Mouse (Mus musculus) hindbrain, embryonic 11.5 days (tissue): ENCODE measurements around the gene Clrn2. TPM values are rescaled to one million over a fixed set of nuclear protein-coding genes. Genes with fewer than 3 reads are reported as not detected.

Experiments used
- ATAC-seq: fragments of 200-750 bp; cut with Nextera tagmentation; 2 replicates; pipeline ENCODE4 v1.8.0; 2017; ENCODE audit warnings: mild to moderate bottlenecking, moderate TSS enrichment, moderate library complexity; ENCODE audit not compliant: low FRiP score
- DNase-seq: peaks from one replicate; pipeline ENCODE4 v3.0.0-alpha.2; 2015; ENCODE audit warnings: low spot score
- H3K27ac ChIP-seq: fragments of 300-500 bp; sonication (generic); 2 replicates; pipeline ENCODE4 v1.5.1; 2014; ENCODE audit warnings: mild to moderate bottlenecking, low read depth, low read length
- H3K27me3 ChIP-seq: fragments of 300-500 bp; sonication (generic); 2 replicates; pipeline ENCODE4 v1.6.1; 2014; ENCODE audit warnings: mild to moderate bottlenecking, low read length, moderate library complexity, mixed read lengths; ENCODE audit not compliant: control insufficient read depth, insufficient read depth
- H3K36me3 ChIP-seq: fragments of 300-500 bp; sonication (generic); 2 replicates; pipeline ENCODE4 v1.6.1; 2014; ENCODE audit warnings: mild to moderate bottlenecking, low read length, moderate library complexity, mixed read lengths; ENCODE audit not compliant: control insufficient read depth, insufficient read depth
- H3K4me1 ChIP-seq: fragments of 300-500 bp; sonication (generic); replicated peaks from 2 replicates; pipeline ENCODE4 v1.6.1; 2014; ENCODE audit warnings: low read length, mixed read lengths; ENCODE audit not compliant: control insufficient read depth, insufficient read depth
- H3K4me2 ChIP-seq: fragments of 300-500 bp; sonication (generic); replicated peaks from 2 replicates; pipeline ENCODE4 v1.6.1; 2014; ENCODE audit warnings: mild to moderate bottlenecking, low read depth, low read length
- H3K4me3 ChIP-seq: fragments of 300-500 bp; sonication (generic); 2 replicates; pipeline ENCODE4 v1.5.1; 2014; ENCODE audit warnings: low read depth, low read length
- H3K9ac ChIP-seq: fragments of 300-500 bp; sonication (generic); 2 replicates; pipeline ENCODE4 v1.6.1; 2014; ENCODE audit warnings: low read depth, low read length
- H3K9me3 ChIP-seq: fragments of 300-500 bp; sonication (generic); 2 replicates; pipeline ENCODE4 v1.6.1; 2016; ENCODE audit warnings: low read length; ENCODE audit not compliant: control insufficient read depth
- WGBS: fragments of 180-500 bp; shearing (Covaris S2); extraction: QIAGEN DNeasy Blood & Tissue Kit; methylation state at CpG from one replicate; pipeline ENCODE4 v1.1.7; 2014; 5-methylcytosine and 5-hydroxymethylcytosine counted together
- polyA plus RNA-seq: library from polyadenylated mRNA; unstranded; fragments of >200 nt; fragmentation: Nextera tagmentation; extraction: Ambion mirVana; gene quantifications from 2 replicates; pipeline ENCODE4 v1.2.1, GENCODE M21; 2014

Clrn2 gene
- polyA plus RNA-seq, 1 experiment from 2014 or later, result not detected

DNA sequence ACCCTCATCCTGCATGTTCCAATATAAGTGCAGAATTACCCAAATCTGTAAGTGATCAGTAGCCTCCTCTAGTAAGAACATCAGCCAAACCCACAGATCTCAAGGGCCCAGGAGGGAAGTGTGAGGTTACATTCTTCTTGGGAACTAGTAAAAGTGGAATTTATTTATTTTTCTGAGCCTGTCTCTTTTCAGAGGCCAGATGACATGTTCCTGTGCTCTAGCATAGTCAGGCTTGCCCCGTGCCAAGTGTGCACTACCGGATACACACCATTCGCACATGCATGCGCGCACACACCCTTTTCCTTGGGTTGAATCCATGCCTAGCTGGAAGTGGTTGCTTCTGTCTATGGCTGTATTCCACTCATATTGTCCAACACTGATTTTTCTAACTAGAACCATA lies 22.2 kb downstream of the Clrn2 start:
- WGBS, result 92% methylated on average over 5 of the region's 5 CpGs

DNA sequence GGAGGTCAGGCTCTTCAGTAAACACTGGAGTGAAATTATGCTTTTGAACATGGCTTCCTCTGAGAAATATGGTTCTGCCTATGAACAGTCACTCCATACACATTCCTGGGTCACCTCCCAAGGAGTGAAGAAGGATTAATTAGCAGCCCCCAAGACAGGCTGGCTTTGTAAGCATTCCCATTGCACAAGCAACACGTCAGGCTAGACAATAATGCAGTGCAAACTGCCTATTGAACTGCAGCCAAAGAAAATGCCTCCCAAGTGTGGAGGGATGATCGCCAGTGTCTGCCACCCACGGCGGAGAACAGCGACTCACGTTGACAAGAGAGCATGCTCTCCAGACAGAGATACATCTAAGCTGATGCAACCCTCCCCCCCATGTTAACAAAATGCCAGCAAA lies 22.7 kb downstream of the Clrn2 start:
- Histone ChIP-seq H3K27ac (no peak overlapping the region), H3K9me3 (no peaks in the 10 kb centered on the region), H3K27me3 (no peaks in the 10 kb centered on the region), H3K9ac (no peak overlapping the region), H3K36me3 (no peaks in the 10 kb centered on the region), H3K4me2 (no peak overlapping the region), H3K4me1 (no peaks in the 10 kb centered on the region), H3K4me3 (no peak overlapping the region)
- ATAC-seq (no peak), DNase-seq (no peak)
- WGBS, result 38% methylated on average over 6 of the region's 6 CpGs

More for the DNA sequence above, 22.2 kb downstream of the Clrn2 start:
- Histone ChIP-seq H3K27me3 (no peaks in the 10 kb centered on the region), H3K4me2 (no peak overlapping the region), H3K4me3 (no peak overlapping the region), H3K4me1 (no peaks in the 10 kb centered on the region), H3K27ac (no peak overlapping the region), H3K9ac (no peak overlapping the region), H3K9me3 (no peaks in the 10 kb centered on the region), H3K36me3 (no peaks in the 10 kb centered on the region)
- DNase-seq (no peak), ATAC-seq (no peak)

DNA sequence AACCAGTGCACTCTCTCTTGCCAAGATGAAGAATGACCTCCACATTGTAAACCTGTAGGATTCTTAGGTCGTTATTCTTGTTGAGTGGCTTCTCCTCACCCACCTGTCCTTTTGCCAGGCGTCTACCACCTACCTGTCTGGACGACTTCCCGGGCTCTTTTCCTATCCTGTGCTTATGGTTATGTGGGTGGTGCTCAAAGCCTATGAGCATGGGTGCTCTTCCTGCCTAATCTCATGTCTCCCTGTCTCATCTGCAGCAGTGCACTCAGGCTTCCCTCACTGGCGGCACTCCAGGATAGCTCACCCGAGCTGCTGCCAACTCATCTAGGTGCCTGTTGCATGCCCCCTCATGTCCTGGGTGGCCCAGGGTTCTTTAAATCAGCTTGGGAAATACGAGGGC lies 24.1 kb downstream of the Clrn2 start:
- Histone ChIP-seq H3K27me3 (no peaks in the 10 kb centered on the region), H3K4me3 (no peak overlapping the region), H3K27ac (no peak overlapping the region), H3K9ac (no peak overlapping the region), H3K9me3 (no peaks in the 10 kb centered on the region), H3K4me1 (no peaks in the 10 kb centered on the region), H3K36me3 (no peaks in the 10 kb centered on the region), H3K4me2 (no peak overlapping the region)
- ATAC-seq, result no peak
- DNase-seq, result no peak
- WGBS, result 83% methylated on average over 7 of the region's 7 CpGs

DNA sequence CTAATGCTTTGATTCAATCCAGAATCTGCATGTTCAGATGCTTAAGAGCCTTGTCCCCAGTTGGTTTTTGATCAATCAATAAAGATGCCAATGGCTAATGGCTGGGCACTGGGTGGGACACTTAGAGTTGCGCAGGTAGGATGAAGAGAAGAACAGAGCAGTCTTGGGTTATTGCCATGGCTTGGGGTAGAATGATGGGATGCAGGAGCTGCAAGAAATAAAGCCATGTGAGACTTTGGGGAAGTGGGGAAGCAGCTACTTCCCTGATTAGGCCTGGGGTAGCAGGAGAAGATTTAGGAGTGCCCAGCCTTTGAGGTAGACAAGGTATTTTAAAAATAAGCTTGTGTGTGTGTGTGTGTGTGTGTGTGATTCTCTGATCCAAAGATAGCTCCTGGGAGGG lies 26.5 kb downstream of the Clrn2 start:
- H3K9ac ChIP-seq, result no peak overlapping the region
- ATAC-seq, result no peak
- no peak overlapping the region for H3K4me3 ChIP-seq
- no peaks in the 10 kb centered on the region for H3K36me3 ChIP-seq
- H3K27me3 ChIP-seq, result no peaks in the 10 kb centered on the region
- WGBS, result 90% methylated on average over 1 of the region's 1 CpGs
- H3K9me3 ChIP-seq, result no peaks in the 10 kb centered on the region
- no peak for DNase-seq
- H3K27ac ChIP-seq, result no peak overlapping the region
- no peak overlapping the region for H3K4me2 ChIP-seq
- H3K4me1 ChIP-seq, result no peaks in the 10 kb centered on the region

DNA sequence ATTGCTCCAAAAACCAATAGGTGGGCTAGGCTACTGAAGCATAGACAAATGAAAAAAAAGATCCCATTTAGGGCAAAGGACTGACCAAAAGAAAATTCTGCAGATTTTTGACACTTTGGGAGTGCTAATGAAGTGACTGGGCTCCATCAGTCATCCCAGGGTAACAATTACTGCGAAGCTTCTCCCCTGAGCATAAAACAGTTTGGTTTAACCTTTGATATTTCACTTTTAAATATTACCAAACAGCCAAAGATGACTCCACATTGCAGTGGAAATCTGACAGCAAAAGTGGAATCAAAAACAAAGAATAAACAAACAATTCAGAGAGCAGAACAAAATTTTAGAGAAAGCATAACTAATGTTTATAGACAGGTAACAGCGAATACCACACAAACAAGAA lies 27.6 kb downstream of the Clrn2 start:
- H3K27me3 ChIP-seq, result no peaks in the 10 kb centered on the region
- ATAC-seq, result no peak
- H3K27ac ChIP-seq, result no peak overlapping the region
- H3K4me1 ChIP-seq, result no peaks in the 10 kb centered on the region
- H3K4me2 ChIP-seq, result no peak overlapping the region
- 83% methylated on average over 2 of the region's 2 CpGs for WGBS
- H3K36me3 ChIP-seq, result no peaks in the 10 kb centered on the region
- H3K9me3 ChIP-seq, result no peaks in the 10 kb centered on the region
- DNase-seq, result no peak
- H3K4me3 ChIP-seq, result no peak overlapping the region
- no peak overlapping the region for H3K9ac ChIP-seq

DNA sequence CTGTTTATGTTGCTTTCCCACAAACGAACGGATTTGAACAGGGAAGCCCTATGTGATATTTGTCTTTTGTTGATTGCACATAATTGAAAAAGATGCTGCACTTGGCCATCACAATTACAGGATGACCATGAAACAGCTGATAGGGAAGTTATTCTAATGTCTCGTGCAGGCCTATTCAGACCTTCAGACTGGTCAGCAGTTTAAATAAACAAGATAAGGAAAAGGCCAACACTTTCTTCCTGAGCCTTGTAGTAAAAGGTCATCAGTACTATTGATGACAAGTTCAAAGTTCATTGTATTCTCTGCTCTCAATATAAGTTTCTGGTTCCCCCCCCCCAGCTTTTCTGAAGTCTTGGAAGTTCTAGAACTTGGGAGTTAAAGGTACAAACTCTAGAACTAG lies 29.1 kb downstream of the Clrn2 start:
- no peaks in the 10 kb centered on the region for H3K9me3 ChIP-seq
- no peak for ATAC-seq
- no peak overlapping the region for H3K4me3 ChIP-seq
- no peaks in the 10 kb centered on the region for H3K4me1 ChIP-seq
- no peak overlapping the region for H3K9ac ChIP-seq
- WGBS, result 83% methylated on average over 3 of the region's 3 CpGs
- no peak for DNase-seq
- H3K27ac ChIP-seq, result no peak overlapping the region
- no peaks in the 10 kb centered on the region for H3K36me3 ChIP-seq
- no peak overlapping the region for H3K4me2 ChIP-seq
- no peaks in the 10 kb centered on the region for H3K27me3 ChIP-seq

DNA sequence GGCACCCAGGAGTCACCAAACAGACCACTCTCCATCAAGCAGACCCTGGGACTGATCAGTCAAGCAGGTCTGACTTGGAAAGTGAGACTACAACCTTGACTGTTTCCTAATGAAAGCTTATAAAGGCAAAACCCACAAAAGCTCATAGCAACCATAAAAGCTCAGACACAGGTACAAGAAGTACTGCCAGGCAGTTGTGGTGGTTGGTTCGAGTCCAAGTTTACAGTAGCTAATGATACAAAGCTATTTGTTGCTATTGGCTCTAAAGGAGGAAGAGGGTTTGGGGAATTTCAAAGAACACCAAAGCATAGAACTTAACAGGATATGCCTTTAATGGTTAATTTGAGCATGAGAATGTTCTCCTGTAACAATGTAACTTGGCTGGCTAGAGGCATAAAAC lies 30.1 kb downstream of the Clrn2 start:
- Histone ChIP-seq H3K9me3 (no peaks in the 10 kb centered on the region), H3K4me1 (no peaks in the 10 kb centered on the region), H3K36me3 (no peaks in the 10 kb centered on the region), H3K9ac (no peak overlapping the region), H3K4me2 (no peak overlapping the region), H3K27ac (no peak overlapping the region), H3K27me3 (no peaks in the 10 kb centered on the region), H3K4me3 (no peak overlapping the region)
- DNase-seq, result no peak
- WGBS, result 88% methylated on average over 1 of the region's 1 CpGs
- ATAC-seq, result no peak

DNA sequence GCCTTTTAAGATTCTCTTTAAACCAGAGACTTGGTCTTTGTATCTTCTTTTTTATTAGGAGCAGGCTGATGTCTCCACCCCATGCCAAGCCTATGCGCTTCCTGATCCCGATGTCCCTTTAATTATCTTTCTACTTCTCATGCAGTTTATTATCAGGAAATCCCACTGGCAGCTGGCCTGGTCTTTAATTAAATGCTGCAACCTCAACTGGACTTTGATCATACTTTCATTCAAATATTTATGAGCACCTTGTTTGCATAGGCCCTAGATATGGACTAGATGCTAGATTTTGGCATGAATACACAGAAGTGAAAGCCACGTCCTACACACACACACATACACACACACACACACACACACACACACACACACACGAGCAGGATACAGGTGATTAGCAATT lies 38.2 kb downstream of the Clrn2 start:
- ATAC-seq (no peak), DNase-seq (no peak)
- no peaks in the 10 kb centered on the region for H3K4me1 ChIP-seq
- no peak overlapping the region for H3K4me3 ChIP-seq
- no peaks in the 10 kb centered on the region for H3K36me3 ChIP-seq
- H3K27me3 ChIP-seq, result no peaks in the 10 kb centered on the region
- no peak overlapping the region for H3K4me2 ChIP-seq
- H3K9ac ChIP-seq, result no peak overlapping the region
- no peak overlapping the region for H3K27ac ChIP-seq
- no peaks in the 10 kb centered on the region for H3K9me3 ChIP-seq
- 87% methylated on average over 4 of the region's 4 CpGs for WGBS

DNA sequence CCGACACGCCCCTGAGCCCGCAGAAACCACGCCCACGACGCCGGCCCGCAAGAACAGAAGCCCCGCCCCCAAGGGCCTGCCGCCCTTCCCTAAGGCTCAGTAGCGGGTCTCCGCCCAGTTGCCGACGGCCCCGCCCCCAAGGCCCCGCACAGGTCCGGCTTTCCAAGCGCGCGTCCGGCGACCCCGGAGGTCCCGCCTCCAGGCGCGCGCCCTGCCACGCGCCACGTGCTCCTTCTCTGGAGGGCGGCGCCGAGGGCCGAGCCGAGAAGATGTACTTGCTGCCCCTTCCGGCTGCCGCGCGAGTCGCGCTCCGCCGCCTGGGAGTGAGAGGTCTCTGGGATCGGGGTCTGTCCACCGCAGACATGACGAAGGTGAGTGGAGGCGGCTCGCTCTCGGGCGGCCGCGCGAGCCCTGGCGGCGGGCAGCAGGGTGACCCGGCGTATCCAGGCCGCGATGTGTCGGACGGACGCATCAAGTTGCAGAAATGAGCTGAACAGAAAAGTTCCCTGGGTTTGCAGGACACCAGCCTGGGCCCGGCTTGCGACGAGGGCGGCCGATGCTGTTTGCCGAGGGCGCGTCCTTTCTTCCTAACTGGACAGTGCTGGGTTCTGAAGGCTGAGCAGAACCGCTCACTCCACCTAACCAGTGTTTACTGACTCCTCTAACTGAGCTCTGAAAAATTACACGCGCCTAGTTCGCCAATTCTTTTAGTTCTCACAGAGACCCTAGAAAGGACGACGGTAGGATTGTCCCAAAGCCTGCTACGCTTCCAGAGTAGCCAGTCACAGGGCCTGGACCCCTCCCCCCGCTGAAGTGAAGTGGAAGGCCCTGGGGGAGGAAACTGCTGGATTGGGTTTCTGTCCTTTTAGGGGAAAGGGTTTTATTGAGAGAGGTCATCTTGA lies 39.9 kb downstream of the Clrn2 start, which contains the start of gene Lap3:
Gene Lap3, plus strand, starts transcription at position 184 of the 902 bp plus-strand sequence.
- peak within 1 kb of the TSS; percentile 55 for H3K4me3 ChIP-seq
- no peak within 1 kb of the TSS for H3K27ac ChIP-seq
- WGBS, result under 1% methylated on average over 70 of the region's 78 CpGs

More for the DNA sequence above, 39.9 kb downstream of the Clrn2 start, which contains the start of gene Lap3:
- Histone ChIP-seq H3K4me2 (peak within 1 kb of the TSS; percentile 70), H3K9me3 (no peaks in the 10 kb centered on the region), H3K36me3 (no peaks in the 10 kb centered on the region), H3K27me3 (no peaks in the 10 kb centered on the region), H3K9ac (peak within 1 kb of the TSS; percentile 72), H3K4me1 (no peaks in the 10 kb centered on the region)
- ATAC-seq, result peak; percentile 97
- DNase-seq, result peak; percentile 99
